Mouse (Mus musculus) testis, postnatal 10 days (tissue): Measurements from ENCODE around the gene Pcbp3.

Source experiments
- DNase-seq: peaks from one replicate; pipeline ENCODE4 v3.0.0; 2021; ENCODE audit warnings: low spot score

Pcbp3 gene

GRCm38 (mm10) chr10:76844901-76845300 is 116.8 kb downstream of the Pcbp3 start:
- DNase-seq, result no peak

- no peak for DNase-seq
Observed at GRCm38 (mm10) chr10:76844365-76844764, 117.3 kb downstream of the Pcbp3 start.

- no peak for DNase-seq
Observed at GRCm38 (mm10) chr10:76842087-76842486, 119.6 kb downstream of the Pcbp3 start.

- no peak for DNase-seq
Observed at GRCm38 (mm10) chr10:76841220-76841619, 120.5 kb downstream of the Pcbp3 start.

GRCm38 (mm10) chr10:76840566-76840965 is 121.1 kb downstream of the Pcbp3 start:
- DNase-seq, result no peak

GRCm38 (mm10) chr10:76835497-76836357 is 126.0 kb downstream of the Pcbp3 start:
- peak; percentile 91 for DNase-seq

- no peak for DNase-seq
Observed at GRCm38 (mm10) chr10:76832841-76833240, 128.8 kb downstream of the Pcbp3 start.

- no peak for DNase-seq
Observed at GRCm38 (mm10) chr10:76831915-76832314, 129.8 kb downstream of the Pcbp3 start.

- no peak for DNase-seq
Observed at GRCm38 (mm10) chr10:76831151-76831550, 130.5 kb downstream of the Pcbp3 start.

- DNase-seq, result no peak
Observed at GRCm38 (mm10) chr10:76828936-76829335, 132.8 kb downstream of the Pcbp3 start.

- no peak for DNase-seq
Observed at GRCm38 (mm10) chr10:76822698-76823097, 139.0 kb downstream of the Pcbp3 start.

- DNase-seq, result no peak
Observed at GRCm38 (mm10) chr10:76819321-76819720, 142.4 kb downstream of the Pcbp3 start.

- DNase-seq, result no peak
Observed at GRCm38 (mm10) chr10:76818337-76818736, 143.3 kb downstream of the Pcbp3 start.

- no peak for DNase-seq
Observed at GRCm38 (mm10) chr10:76816930-76817329, 144.8 kb downstream of the Pcbp3 start.

GRCm38 (mm10) chr10:76816436-76816835 is 145.3 kb downstream of the Pcbp3 start:
- no peak for DNase-seq

GRCm38 (mm10) chr10:76815481-76815880 is 146.2 kb downstream of the Pcbp3 start:
- no peak for DNase-seq

- no peak for DNase-seq
Observed at GRCm38 (mm10) chr10:76814811-76815210, 146.9 kb downstream of the Pcbp3 start.

GRCm38 (mm10) chr10:76809916-76810660 is 151.6 kb downstream of the Pcbp3 start:
- DNase-seq, result no peak

GRCm38 (mm10) chr10:76809439-76809838 is 152.2 kb downstream of the Pcbp3 start:
- no peak for DNase-seq

GRCm38 (mm10) chr10:76808446-76809400 is 153.0 kb downstream of the Pcbp3 start:
- peak; percentile 36 for DNase-seq

GRCm38 (mm10) chr10:76802500-76802885 is 159.2 kb downstream of the Pcbp3 start:
- no peak for DNase-seq
